Mouse (Mus musculus) liver, adult 2 months (tissue): ENCODE results near the gene Gdpd3.

Experiments used
- CTCF ChIP-seq: fragments of 200-500 bp; IDR thresholded peaks from 2 replicates; pipeline ENCODE4 v1.5.1; 2011; ENCODE audit warnings: low read depth, low read length, control low read depth
- POLR2A ChIP-seq: fragments of 200-500 bp; IDR thresholded peaks from 2 replicates; pipeline ENCODE4 v1.6.1; 2011; ENCODE audit warnings: low read length, control low read depth; ENCODE audit not compliant: insufficient read depth; ENCODE audit errors: extremely low read depth

DNA sequence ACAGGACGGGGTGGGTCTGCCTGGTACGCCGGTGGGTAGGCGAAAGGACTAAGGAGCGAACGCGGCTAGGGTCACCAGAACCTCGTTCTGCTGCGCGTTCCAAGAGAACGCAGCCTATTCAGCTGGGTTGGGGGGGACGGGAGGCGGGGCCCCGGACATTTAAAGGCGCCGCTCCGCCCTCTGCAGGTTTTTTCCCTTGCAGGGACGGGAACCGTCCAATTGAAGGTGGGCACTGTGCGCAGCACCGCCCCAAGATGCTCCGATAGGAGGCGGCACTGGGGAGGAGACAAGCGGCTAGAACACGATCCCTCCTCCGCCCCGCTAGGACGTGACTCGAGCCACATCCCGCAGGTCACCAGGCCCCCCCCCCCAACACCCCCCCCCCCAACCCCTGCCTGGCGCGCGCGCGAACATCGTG, 32.9 kb downstream of the Gdpd3 start:
- 0 out of 2 replicates have a peak, but pooled peaks have one; percentile 24 for TF ChIP-seq CTCF
- peak; percentile 98 for TF ChIP-seq POLR2A
